Mouse (Mus musculus) liver, postnatal 0 days (tissue): Measurements from ENCODE around the gene Fn1. TPM values are rescaled to one million over a fixed set of nuclear protein-coding genes. Genes with fewer than 3 reads are reported as not detected.
A peak's percentile ranks its signal among the peaks of the same experiment; 100 is the strongest.

Source experiments
- ATAC-seq: fragments of 200-750 bp; cut with Nextera tagmentation; 2 replicates; pipeline ENCODE4 v1.8.0; 2017; ENCODE audit warnings: mild to moderate bottlenecking, moderate library complexity
- DNase-seq: peaks from one replicate; pipeline ENCODE4 v3.0.0-alpha.2; 2016
- H3K27ac ChIP-seq: fragments of 300-500 bp; sonication (generic); 2 replicates; pipeline ENCODE4 v1.5.1; 2014; ENCODE audit warnings: antibody characterized with exemption, moderate library complexity, mild to moderate bottlenecking, low read depth
- H3K27me3 ChIP-seq: fragments of 300-500 bp; sonication (generic); 2 replicates; pipeline ENCODE4 v1.6.1; 2014; ENCODE audit warnings: low read length, control low read depth, mixed read lengths; ENCODE audit not compliant: insufficient read depth
- H3K36me3 ChIP-seq: fragments of 300-500 bp; sonication (generic); replicated peaks from 2 replicates; pipeline ENCODE4 v1.6.1; 2014; ENCODE audit warnings: mild to moderate bottlenecking, control low read depth, low read length, moderate library complexity, mixed read lengths; ENCODE audit not compliant: insufficient read depth
- H3K4me1 ChIP-seq: fragments of 300-500 bp; sonication (generic); 2 replicates; pipeline ENCODE4 v1.6.1; 2014; ENCODE audit warnings: antibody characterized with exemption, mild to moderate bottlenecking, control low read depth; ENCODE audit not compliant: insufficient read depth
- H3K4me2 ChIP-seq: fragments of 300-500 bp; sonication (generic); 2 replicates; pipeline ENCODE4 v1.6.1; 2014; ENCODE audit warnings: low read depth, mild to moderate bottlenecking, low read length, moderate library complexity, mixed read lengths
- H3K4me3 ChIP-seq: fragments of 300-500 bp; sonication (generic); 2 replicates; pipeline ENCODE4 v1.5.1; 2014; ENCODE audit warnings: low read depth, low read length
- H3K9ac ChIP-seq: fragments of 300-500 bp; sonication (generic); replicated peaks from 2 replicates; pipeline ENCODE4 v1.6.1; 2014; ENCODE audit warnings: mild to moderate bottlenecking, moderate library complexity
- H3K9me3 ChIP-seq: fragments of 300-500 bp; sonication (generic); 2 replicates; pipeline ENCODE4 v1.6.1; 2016; ENCODE audit warnings: mild to moderate bottlenecking, control low read depth, low read length, mixed read lengths
- CTCF ChIP-seq: sonication (generic); IDR thresholded peaks from 2 replicates; pipeline ENCODE4 v1.5.1; 2016; ENCODE audit warnings: antibody characterized with exemption, low read depth
- EP300 ChIP-seq: IDR thresholded peaks from 2 replicates; pipeline ENCODE4 v1.6.1; 2016; ENCODE audit warnings: antibody characterized with exemption, low read depth, mild to moderate bottlenecking
- WGBS: fragments of 180-500 bp; shearing (Covaris S2); extraction: QIAGEN DNeasy Blood & Tissue Kit; methylation state at CpG from one replicate; pipeline ENCODE4 v1.1.7; 2014; ENCODE audit not compliant: insufficient replicate concordance; 5-methylcytosine and 5-hydroxymethylcytosine counted together
- polyA plus RNA-seq: library from polyadenylated mRNA; unstranded; fragments of >200 nt; fragmentation: Nextera tagmentation; extraction: Ambion mirVana; gene quantifications from 2 replicates; pipeline ENCODE4 v1.2.1, GENCODE M21; 2015

The Fn1 gene
- polyA plus RNA-seq, 1 experiment from 2014 or later, result 450 TPM

DNA sequence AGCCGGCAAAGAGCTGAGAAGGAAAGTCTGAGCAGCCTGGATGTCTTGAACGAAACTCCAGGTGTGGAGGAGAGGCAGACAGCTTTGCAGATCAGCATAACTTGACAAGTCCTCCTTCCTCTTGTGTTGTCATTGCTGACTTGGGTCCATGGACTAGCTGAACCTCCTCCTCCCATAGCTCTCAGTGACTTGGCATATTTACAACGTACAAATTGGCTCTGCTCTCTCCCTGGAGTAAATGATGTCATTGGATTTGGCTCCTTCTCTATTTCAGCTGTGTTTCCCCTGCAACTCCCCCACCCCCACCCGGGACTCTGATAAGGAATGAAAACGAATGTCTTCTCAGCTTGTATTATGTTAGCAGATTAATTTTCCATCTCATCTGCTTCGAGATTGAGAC, 30.7 kb upstream of the Fn1 start:
- TF ChIP-seq CTCF (no peak), EP300 (no peak)
- no peak overlapping the region for H3K4me3 ChIP-seq
- ATAC-seq, result no peak
- no peaks in the 10 kb centered on the region for H3K36me3 ChIP-seq
- no peaks in the 10 kb centered on the region for H3K9me3 ChIP-seq
- H3K4me1 ChIP-seq, result no peaks in the 10 kb centered on the region
- WGBS, result 40% methylated on average over 6 of the region's 6 CpGs
- DNase-seq, result no peak
- H3K9ac ChIP-seq, result no peak overlapping the region
- H3K27me3 ChIP-seq, result no peaks in the 10 kb centered on the region
- H3K4me2 ChIP-seq, result no peak overlapping the region
- no peak overlapping the region for H3K27ac ChIP-seq

DNA sequence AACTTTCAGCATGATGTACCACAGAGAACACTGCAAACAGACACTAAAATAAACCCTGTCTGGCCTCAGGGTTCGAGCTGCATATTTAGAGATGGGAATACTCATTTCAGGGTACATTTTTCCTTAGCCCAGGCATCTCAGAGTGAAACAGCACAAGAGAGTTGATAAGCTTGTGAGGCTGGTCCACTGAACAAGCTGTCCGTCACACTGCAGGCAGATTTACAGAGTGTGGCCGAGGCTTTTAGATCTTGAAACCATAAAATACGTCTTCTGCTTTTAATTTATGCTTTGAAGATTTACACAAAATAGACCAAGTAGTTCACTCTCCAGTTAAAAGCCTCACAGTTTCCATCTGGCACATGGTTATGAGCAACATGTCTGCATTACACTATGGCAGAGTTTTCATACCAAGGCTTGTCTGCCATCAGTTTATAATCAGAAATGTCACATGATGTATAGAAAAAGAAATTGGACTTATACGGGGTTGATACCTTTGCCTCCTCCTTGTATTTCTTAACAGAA, 29.3 kb upstream of the Fn1 start:
- DNase-seq, result no peak
- H3K36me3 ChIP-seq, result no peaks in the 10 kb centered on the region
- no peak for ATAC-seq
- no peaks in the 10 kb centered on the region for H3K4me1 ChIP-seq
- H3K4me3 ChIP-seq, result no peak overlapping the region
- WGBS, result 70% methylated on average over 5 of the region's 5 CpGs
- no peak overlapping the region for H3K27ac ChIP-seq
- H3K9ac ChIP-seq, result no peak overlapping the region
- H3K4me2 ChIP-seq, result no peak overlapping the region
- no peaks in the 10 kb centered on the region for H3K27me3 ChIP-seq
- TF ChIP-seq CTCF (no peak), EP300 (no peak)
- 0 out of 2 replicates have a peak, but pooled peaks cover 2% of the 10 kb centered on the region for H3K9me3 ChIP-seq

DNA sequence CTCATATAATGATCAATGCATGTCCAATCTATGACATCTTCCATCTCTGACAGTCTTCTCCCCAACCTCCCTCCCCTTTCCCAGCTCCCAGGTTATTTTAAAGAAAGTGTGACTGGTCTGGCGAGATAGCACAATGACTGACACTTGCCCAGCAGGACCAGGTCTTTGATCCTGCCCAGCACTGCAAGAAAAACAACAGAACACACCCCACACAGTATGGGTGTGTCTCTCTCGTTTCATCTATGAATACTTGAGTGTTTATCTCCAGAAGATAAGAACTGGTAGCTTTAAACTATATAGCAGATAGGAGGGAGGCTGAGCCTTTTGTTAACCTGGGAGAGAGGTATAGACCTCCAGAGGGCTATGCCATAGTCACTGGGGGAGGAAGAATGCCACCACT, 28.3 kb upstream of the Fn1 start:
- Histone ChIP-seq H3K36me3 (no peaks in the 10 kb centered on the region), H3K9ac (no peak overlapping the region), H3K9me3 (0 out of 2 replicates have a peak, but pooled peaks cover 2% of the 10 kb centered on the region), H3K4me2 (no peak overlapping the region), H3K27me3 (no peaks in the 10 kb centered on the region), H3K4me1 (no peaks in the 10 kb centered on the region), H3K4me3 (no peak overlapping the region), H3K27ac (no peak overlapping the region)
- 21% methylated on average over 2 of the region's 2 CpGs for WGBS
- TF ChIP-seq CTCF (no peak), EP300 (no peak)
- no peak for ATAC-seq
- DNase-seq, result no peak

DNA sequence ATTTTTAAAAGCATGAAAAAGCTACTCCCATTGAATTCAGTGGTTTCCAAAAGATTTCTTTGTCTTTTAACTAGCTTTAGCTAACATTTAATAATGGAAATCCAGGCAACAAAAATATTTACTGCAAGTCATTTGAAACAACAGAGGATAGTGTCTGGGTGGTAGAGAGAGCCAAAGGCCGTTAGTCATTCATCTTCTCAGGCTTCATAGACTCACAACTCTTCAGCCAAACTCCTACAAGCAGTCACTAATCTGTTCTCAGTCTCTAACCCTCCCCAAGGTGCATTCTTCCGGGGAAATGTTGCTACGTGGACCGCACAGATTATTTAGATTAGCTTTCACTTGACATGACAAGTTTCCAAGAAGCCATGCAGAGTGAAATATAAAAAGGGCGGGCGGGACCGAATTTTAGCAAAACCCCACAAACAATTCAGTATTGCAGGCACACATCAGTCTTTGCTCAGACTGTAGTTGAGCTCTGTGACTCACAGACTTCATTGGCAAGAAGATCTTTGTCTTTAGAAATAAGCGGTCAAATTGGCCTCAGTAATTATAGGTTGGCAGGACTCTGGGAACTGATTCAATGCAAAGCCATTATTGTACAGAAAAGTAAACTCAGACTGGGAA, 27.2 kb upstream of the Fn1 start:
- Histone ChIP-seq H3K36me3 (no peaks in the 10 kb centered on the region), H3K9me3 (0 out of 2 replicates have a peak, but pooled peaks cover 2% of the 10 kb centered on the region), H3K27ac (no peak overlapping the region), H3K27me3 (no peaks in the 10 kb centered on the region), H3K4me1 (no peaks in the 10 kb centered on the region), H3K4me3 (no peak overlapping the region), H3K9ac (no peak overlapping the region), H3K4me2 (no peak overlapping the region)
- DNase-seq (no peak), ATAC-seq (no peak)
- TF ChIP-seq EP300 (no peak), CTCF (no peak)
- 81% methylated on average over 8 of the region's 8 CpGs for WGBS

GRCm38 (mm10) chr1:71675420-71675819, 22.4 kb upstream of the Fn1 start:
- DNase-seq, result no peak
- ATAC-seq, result no peak
- 42% methylated on average over 2 of the region's 2 CpGs for WGBS
- TF ChIP-seq CTCF (peak; percentile 64), EP300 (no peak)
- H3K36me3 ChIP-seq, result no peaks in the 10 kb centered on the region
- 0 out of 2 replicates have a peak, but pooled peaks cover 2% of the 10 kb centered on the region for H3K9me3 ChIP-seq
- no peaks in the 10 kb centered on the region for H3K27me3 ChIP-seq
- no peak overlapping the region for H3K9ac ChIP-seq
- no peak overlapping the region for H3K4me3 ChIP-seq
- no peak overlapping the region for H3K4me2 ChIP-seq
- H3K4me1 ChIP-seq, result no peaks in the 10 kb centered on the region
- H3K27ac ChIP-seq, result no peak overlapping the region

DNA sequence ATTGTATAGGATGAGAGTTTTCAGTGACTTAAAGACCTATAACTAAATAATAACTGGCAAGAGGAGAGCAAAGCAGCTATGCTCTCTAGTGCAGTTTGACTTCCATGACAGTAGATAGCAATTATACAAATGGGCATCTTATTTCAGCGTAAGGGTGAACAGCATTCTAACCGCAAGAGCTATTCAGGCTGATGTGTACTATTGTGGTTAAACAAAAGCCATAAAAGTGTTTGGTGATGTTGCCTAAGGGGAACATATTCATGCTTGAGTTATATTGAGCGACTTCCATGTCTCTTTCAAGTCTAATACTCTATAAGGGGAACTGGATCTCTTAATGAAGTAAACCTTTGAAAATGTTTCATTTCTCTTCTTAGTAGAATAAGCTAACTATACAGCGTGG, 21.3 kb upstream of the Fn1 start:
- no peak for DNase-seq
- no peak for TF ChIP-seq CTCF
- no peak for TF ChIP-seq EP300
- no peak overlapping the region for H3K4me2 ChIP-seq
- no peak for ATAC-seq
- H3K4me1 ChIP-seq, result no peaks in the 10 kb centered on the region
- H3K27ac ChIP-seq, result no peak overlapping the region
- H3K4me3 ChIP-seq, result no peak overlapping the region
- H3K36me3 ChIP-seq, result no peaks in the 10 kb centered on the region
- H3K27me3 ChIP-seq, result no peaks in the 10 kb centered on the region
- no peak overlapping the region for H3K9ac ChIP-seq
- WGBS, result 80% methylated on average over 4 of the region's 4 CpGs
- 0 out of 2 replicates have a peak, but pooled peaks cover 2% of the 10 kb centered on the region for H3K9me3 ChIP-seq
